Mouse (Mus musculus) C2C12 (cell line): Measurements from ENCODE around the gene Gm21310. TPM values are rescaled to one million over a fixed set of nuclear protein-coding genes. Genes with fewer than 3 reads are reported as not detected.
"Not testable (repeated sequence)": the region's sequence is repeated elsewhere in the genome, so short reads cannot be mapped to it uniquely, and the experiment has no call there.

Experiments used
- H3K27me3 ChIP-seq: one replicate; pipeline ENCODE4 v1.6.1; 2011; ENCODE audit not compliant: control insufficient read depth, insufficient read depth, insufficient read length
- H3K36me3 ChIP-seq: one replicate; pipeline ENCODE4 v1.6.1; 2011; ENCODE audit not compliant: control insufficient read depth, insufficient read depth
- H3K4me3 ChIP-seq: one replicate; pipeline ENCODE4 v1.5.1; 2011; ENCODE audit warnings: mild to moderate bottlenecking, control low read depth; ENCODE audit not compliant: poor library complexity, insufficient read depth, severe bottlenecking
- H3K79me2 ChIP-seq: one replicate; pipeline ENCODE4 v1.6.1; 2011; ENCODE audit not compliant: control insufficient read depth, insufficient read depth
- H3K79me3 ChIP-seq: one replicate; pipeline ENCODE4 v1.6.1; 2011; ENCODE audit warnings: low read depth, control low read depth
- H3ac ChIP-seq: one replicate; pipeline ENCODE3; 2011; ENCODE audit warnings: low read depth; ENCODE audit not compliant: control insufficient read depth, insufficient read length
- long read RNA-seq, 2 experiments: library from polyadenylated mRNA; unstranded; transcript quantifications; one replicate each; pipeline ENCODE4 v2.0.0; 2019 to 2020
- polyA plus RNA-seq: library from polyadenylated mRNA; unstranded; fragments of >200 nt; fragmentation: generic; extraction: Trizol; gene quantifications from one replicate; pipeline ENCODE4 v1.2.1, GENCODE M21; 2012; ENCODE audit warnings: missing spikeins

The Gm21310 gene
- not detected for polyA plus RNA-seq
- long read RNA-seq, experiment 1, result 0 reads
- long read RNA-seq, experiment 2, result 0 reads

GRCm38 (mm10) chrY:10147083-10147482, at the start of gene Gm21310:
Gene Gm21310, minus strand, starts transcription at chrY:10147183.
- H3K27me3 ChIP-seq, H3ac ChIP-seq, H3K36me3 ChIP-seq, H3K79me2 ChIP-seq, H3K79me3 ChIP-seq, H3K4me3 ChIP-seq: not testable (repeated sequence)

Other genes with a start within 250 kb of the Gm21310 start
- not detected for gene Gm20834, start 177.4 kb upstream of the Gm21310 start, polyA plus RNA-seq